Mouse (Mus musculus) right cerebral cortex, postnatal 36 days (tissue): ENCODE measurements around the gene Nlrp4a.
"Not testable (repeated sequence)": the region's sequence is repeated elsewhere in the genome, so short reads cannot be mapped to it uniquely, and the experiment has no call there.

ENCODE experiments used
- DNase-seq, 2 experiments: peaks; one replicate each; pipeline ENCODE4 v3.0.0; 2022; ENCODE audit warnings: low spot score in 2 of 2, mixed read lengths in 1 of 2

Nlrp4a gene

GRCm38 (mm10) chr7:26434813-26435212 lies at the start of gene Nlrp4a:
TSS of gene Nlrp4a (plus strand) at chr7:26435113.
- no peak for DNase-seq

- DNase-seq: not testable (repeated sequence)
These were observed 48.2 kb upstream of the Nlrp4a start for GRCm38 (mm10) chr7:26386691-26387090.

GRCm38 (mm10) chr7:26391137-26391536 lies 43.8 kb upstream of the Nlrp4a start:
- not testable (repeated sequence) for DNase-seq

GRCm38 (mm10) chr7:26391811-26392210 lies 43.1 kb upstream of the Nlrp4a start:
- not testable (repeated sequence) for DNase-seq

- not testable (repeated sequence) for DNase-seq
These were observed 31.3 kb upstream of the Nlrp4a start, which contains the start of gene Nlrp9c for GRCm38 (mm10) chr7:26403600-26403999. TSS of gene Nlrp9c (minus strand) at chr7:26403700.

GRCm38 (mm10) chr7:26476690-26477089 lies 41.8 kb downstream of the Nlrp4a start:
- DNase-seq: no peak

GRCm38 (mm10) chr7:26489514-26489913 lies 54.6 kb downstream of the Nlrp4a start:
- DNase-seq: not testable (repeated sequence)
